Mouse (Mus musculus) olfactory bulb, adult 2 months (tissue): ENCODE measurements at regions not wholly inside any gene's neighbourhood (a gene's known extent, or its start where the extent isn't known, plus 50 kb on each side); places are given as distances from the start of the nearest gene placed in this dataset.

ENCODE experiments used
- CTCF ChIP-seq: fragments of 200-500 bp; IDR thresholded peaks from 2 replicates; pipeline ENCODE4 v1.5.1; 2012; ENCODE audit warnings: low read depth, mild to moderate bottlenecking, low read length, moderate library complexity; ENCODE audit not compliant: insufficient read depth
- POLR2A ChIP-seq: fragments of 200-500 bp; IDR thresholded peaks from 2 replicates; pipeline ENCODE4 v1.6.1; 2012; ENCODE audit warnings: mild to moderate bottlenecking, low read depth, low read length, moderate library complexity; ENCODE audit not compliant: insufficient read depth

DNA sequence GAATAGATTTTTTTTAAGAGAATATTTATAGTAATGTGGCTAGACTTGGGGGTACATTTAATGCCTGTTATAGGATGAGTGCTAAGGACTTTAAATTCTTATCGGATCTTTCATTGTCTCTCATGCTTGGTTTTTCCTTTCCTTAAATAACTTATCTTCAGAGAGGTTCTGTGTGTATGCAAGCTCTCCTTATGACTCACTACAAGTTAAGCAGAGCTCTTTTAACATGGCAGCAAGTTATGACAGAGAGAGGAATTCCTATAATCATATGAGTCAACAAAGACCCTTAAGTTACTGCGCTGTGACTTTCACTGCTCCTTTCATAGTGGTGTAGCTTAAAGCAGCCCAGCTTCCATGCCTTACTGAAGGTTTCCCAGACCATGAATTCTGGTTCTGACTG is 115.9 kb upstream of the Syt1 start:
- no peak for TF ChIP-seq CTCF
- no peak for TF ChIP-seq POLR2A
